ENCODE assay signal across 28 mouse cellular contexts in the genomic region with DNA sequence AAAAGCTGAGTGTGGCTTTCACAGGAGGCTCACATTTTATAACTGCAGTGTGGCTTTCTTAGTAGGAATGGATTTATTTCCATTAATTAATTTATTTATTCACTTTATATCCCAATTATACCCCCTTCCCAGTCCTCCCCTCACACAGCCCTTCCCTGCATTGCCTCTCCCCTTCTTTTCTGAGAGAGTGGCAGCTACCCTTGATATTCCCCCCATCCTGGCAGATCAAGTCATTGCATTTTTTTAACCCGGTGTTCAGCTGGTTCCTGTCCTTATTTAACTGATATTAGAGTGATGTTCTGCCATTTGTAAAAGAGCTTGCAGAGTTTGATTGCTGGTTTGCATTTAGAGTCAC. TPM values are rescaled to one million over a fixed set of nuclear protein-coding genes. Genes with fewer than 3 reads are reported as not detected.
DNase-seq lines count a peak whose midpoint lies in the region; ATAC-seq lines count a peak whose summit lies in the region.
"Had no signal": no experiment of that assay in that cellular context is flagged by ENCODE, and none has a peak within 500 bp of the region (broad histone marks: within the 10 kb centered on the region; RNA-seq: fewer than 3 reads in every experiment).

No protein-coding gene starts in this region.

- H3K36me3 ChIP-seq in heart, embryonic 10.5 days = no peaks in the 10 kb centered on the region
- H3K36me3 ChIP-seq in liver, embryonic 11.5 days (ENCODE audit: control insufficient read depth, insufficient read depth, low read length) = no peaks in the 10 kb centered on the region
- H3K36me3 ChIP-seq in liver, embryonic 12.5 days = no peaks in the 10 kb centered on the region
- peaks cover 2% of the 10 kb centered on the region; the same call in 1 of the 2 replicates for H3K36me3 ChIP-seq in liver, embryonic 16.5 days (ENCODE audit: control insufficient read depth, insufficient read depth)
- H3K36me3 ChIP-seq: embryonic facial prominence, embryonic 13.5 days; forebrain, embryonic 10.5 days; hindbrain, embryonic 10.5 days; intestine, embryonic 15.5 days had no signal

- WGBS in heart, embryonic 10.5 days = 45% methylated on average over 1 of the region's 1 CpGs
- WGBS in liver, embryonic 11.5 days = 38% methylated on average over 1 of the region's 1 CpGs
- WGBS in liver, embryonic 12.5 days (ENCODE audit: insufficient replicate concordance) = 20% methylated on average over 1 of the region's 1 CpGs
- 8% methylated on average over 1 of the region's 1 CpGs for whole genome bisulfite sequencing in liver, embryonic 16.5 days (ENCODE audit: insufficient replicate concordance)

- peak overlapping the region; percentile 52 for H3K4me2 ChIP-seq in liver, embryonic 11.5 days
- peak overlapping the region; percentile 65 for H3K4me2 ChIP-seq in liver, embryonic 12.5 days
- peak overlapping the region; percentile 52 for H3K4me2 ChIP-seq in liver, embryonic 16.5 days (ENCODE audit: low read depth, low read length)
- H3K4me2 ChIP-seq: embryonic facial prominence, embryonic 13.5 days; hindbrain, embryonic 14.5 days; intestine, embryonic 15.5 days had no signal

- no peak for DNase-seq in heart, embryonic 10.5 days (ENCODE audit: low spot score)
- no peak for DNase-seq in heart, postnatal 4 days
- DNase-seq in liver, embryonic 11.5 days (ENCODE audit: low spot score) = no peak
- DNase-seq in liver = no peak
- no peak for DNase-seq in cerebellum, adult 8-10 months
- no peak for DNase-seq in left cerebral cortex, postnatal 36 days (ENCODE audit: low spot score in 2 of 2)
- DNase-seq: adrenal gland, adult 2 months; adrenal gland, postnatal 25 days; cerebellum, adult 11 months; cerebellum, adult 9-10 months; cerebellum, postnatal 25 days; gastrocnemius, adult 2 months; gastrocnemius, postnatal 25 days; heart, postnatal 10 days had no signal

- H3K9me3 ChIP-seq in heart, embryonic 10.5 days = no peaks in the 10 kb centered on the region
- H3K9me3 ChIP-seq in liver, embryonic 11.5 days (ENCODE audit: control insufficient read depth, low read length) = no peaks in the 10 kb centered on the region
- H3K9me3 ChIP-seq in liver, embryonic 12.5 days (replicated peaks) = no peaks in the 10 kb centered on the region
- no peaks in the 10 kb centered on the region for H3K9me3 ChIP-seq in liver, embryonic 16.5 days (replicated peaks; ENCODE audit: control insufficient read depth, low read length)
- H3K9me3 ChIP-seq: embryonic facial prominence, embryonic 13.5 days; forebrain, embryonic 10.5 days; hindbrain, embryonic 10.5 days; intestine, embryonic 15.5 days had no signal

- no peak for ATAC-seq in liver, embryonic 11.5 days (replicated peaks; ENCODE audit: low FRiP score)
- ATAC-seq in liver, embryonic 12.5 days = no peak
- no peak for ATAC-seq in liver, embryonic 16.5 days (ENCODE audit: low read depth)
- ATAC-seq: activated CD4-positive, CD25-positive, alpha-beta regulatory T cell, adult 4 months; forebrain, embryonic 14.5 days; intestine, embryonic 15.5 days; Patski had no signal

- no peaks in the 10 kb centered on the region for H3K4me1 ChIP-seq in heart, embryonic 10.5 days
- peaks cover 6% of the 10 kb centered on the region for H3K4me1 ChIP-seq in liver, embryonic 11.5 days (replicated peaks; ENCODE audit: control insufficient read depth, insufficient read depth, low read length)
- H3K4me1 ChIP-seq in liver, embryonic 12.5 days = peaks cover 44% of the 10 kb centered on the region
- peaks cover 14% of the 10 kb centered on the region for H3K4me1 ChIP-seq in liver, embryonic 16.5 days (ENCODE audit: control insufficient read depth, low read depth, low read length)
- H3K4me1 ChIP-seq: embryonic facial prominence, embryonic 13.5 days; forebrain, embryonic 10.5 days; hindbrain, embryonic 10.5 days; intestine, embryonic 15.5 days had no signal

- no peaks in the 10 kb centered on the region for H3K27me3 ChIP-seq in heart, embryonic 10.5 days (ENCODE audit: insufficient read depth, poor library complexity, severe bottlenecking)
- H3K27me3 ChIP-seq in liver, embryonic 11.5 days (replicated peaks; ENCODE audit: control insufficient read depth, insufficient read depth, low read length) = no peaks in the 10 kb centered on the region
- no peaks in the 10 kb centered on the region for H3K27me3 ChIP-seq in liver, embryonic 12.5 days (replicated peaks)
- no peaks in the 10 kb centered on the region for H3K27me3 ChIP-seq in liver, embryonic 16.5 days (ENCODE audit: control insufficient read depth, insufficient read depth, low read depth, low read length)
- H3K27me3 ChIP-seq: embryonic facial prominence, embryonic 13.5 days; intestine, embryonic 15.5 days; Patski had no signal

- peak overlapping the region; percentile 36; the same call in 1 of the 2 replicates for H3K27ac ChIP-seq in heart, embryonic 10.5 days
- H3K27ac ChIP-seq in liver, embryonic 11.5 days (ENCODE audit: low read depth, low read length) = peak overlapping the region; percentile 96
- peak overlapping the region; percentile 95 for H3K27ac ChIP-seq in liver, embryonic 12.5 days
- peak overlapping the region; percentile 94 for H3K27ac ChIP-seq in liver, embryonic 16.5 days (ENCODE audit: low read length)
- H3K27ac ChIP-seq: embryonic facial prominence, embryonic 13.5 days; forebrain, embryonic 10.5 days; gastrocnemius, adult 2 months; hindbrain, embryonic 10.5 days; hindbrain, embryonic 14.5 days; intestine, embryonic 15.5 days had no signal

- peak overlapping the region; percentile 17 for H3K9ac ChIP-seq in liver, embryonic 11.5 days (ENCODE audit: low read depth, low read length)
- peak overlapping the region; percentile 68 for H3K9ac ChIP-seq in liver, embryonic 12.5 days
- peak overlapping the region; percentile 47 for H3K9ac ChIP-seq in liver, embryonic 16.5 days (ENCODE audit: low read depth, low read length)
- H3K9ac ChIP-seq: embryonic facial prominence, embryonic 13.5 days; hindbrain, embryonic 14.5 days; intestine, embryonic 15.5 days had no signal

- H3K4me3 ChIP-seq in heart, embryonic 10.5 days = no peak overlapping the region
- no peak overlapping the region for H3K4me3 ChIP-seq in liver, embryonic 11.5 days (ENCODE audit: low read depth, low read length)
- H3K4me3 ChIP-seq in liver, embryonic 12.5 days = peak overlapping the region; percentile 30
- peak overlapping the region; percentile 44 for H3K4me3 ChIP-seq in liver, embryonic 16.5 days (ENCODE audit: low read depth, low read length)
- H3K4me3 ChIP-seq: embryonic facial prominence, embryonic 13.5 days; forebrain, embryonic 10.5 days; gastrocnemius, adult 2 months; hindbrain, embryonic 10.5 days; intestine, embryonic 15.5 days had no signal

- intact Hi-C loops in left cerebral cortex, postnatal 36 days (cut with DNase I) = no loop called here

RNA-seq across cellular contexts. Expression of gene Hbb-bt, which starts 4.0 kb away (rescaled TPM):
- polyA plus RNA-seq in heart, embryonic 10.5 days (2016; fragmentation: Nextera tagmentation; extraction: Ambion mirVana) = 442 and 979 TPM in 2 replicates
- 1,000 to 10,000 TPM in 1 of 2 experiments, 100 to 1,000 TPM in 1; 541 to 1,864 TPM for total RNA-seq in heart, postnatal 4 days (2021)
- 7,398 and 7,943 TPM in 2 replicates for polyA plus RNA-seq in liver, embryonic 11.5 days (2014; fragmentation: Nextera tagmentation; extraction: Ambion mirVana)
- 37,996 and 38,837 TPM in 2 replicates for polyA plus RNA-seq in liver, embryonic 12.5 days (2016; fragmentation: Nextera tagmentation; extraction: Ambion mirVana)
- 43,947 and 47,652 TPM in 2 replicates for polyA plus RNA-seq in liver, embryonic 16.5 days (2015; fragmentation: Nextera tagmentation; extraction: Ambion mirVana)
- 10 to 100 TPM; 49.8 to 50.7 TPM for total RNA-seq in left cerebral cortex, postnatal 36 days (2021)
- total RNA-seq: granulocyte monocyte progenitor cell, adult 5-6 weeks had no signal
- polyA plus RNA-seq: C2C12, Patski had no signal

RNA-seq across cellular contexts. Expression of gene Hbb-bs, which starts 18.1 kb away (rescaled TPM):
- 173 and 274 TPM in 2 replicates for polyA plus RNA-seq in heart, embryonic 10.5 days (2016; fragmentation: Nextera tagmentation; extraction: Ambion mirVana)
- total RNA-seq in heart, postnatal 4 days (2021) = over 10,000 TPM in 1 of 2 experiments, 1,000 to 10,000 TPM in 1; 4,494 to 12,962 TPM
- polyA plus RNA-seq in liver, embryonic 11.5 days (2014; fragmentation: Nextera tagmentation; extraction: Ambion mirVana) = 9,439 and 11,024 TPM in 2 replicates
- polyA plus RNA-seq in liver, embryonic 12.5 days (2016; fragmentation: Nextera tagmentation; extraction: Ambion mirVana) = 70,723 and 73,152 TPM in 2 replicates
- polyA plus RNA-seq in liver, embryonic 16.5 days (2015; fragmentation: Nextera tagmentation; extraction: Ambion mirVana) = 113,562 and 115,549 TPM in 2 replicates
- total RNA-seq in left cerebral cortex, postnatal 36 days (2021) = 100 to 1,000 TPM; 365 to 420 TPM
- polyA plus RNA-seq: C2C12, Patski had no signal

RNA-seq across cellular contexts. Expression of gene Olfr67, which starts 18.2 kb away (rescaled TPM):
- not detected in 2 replicates for polyA plus RNA-seq in heart, embryonic 10.5 days (2016; fragmentation: Nextera tagmentation; extraction: Ambion mirVana)
- total RNA-seq in heart, postnatal 4 days (2021) = not detected
- not detected in 2 replicates for polyA plus RNA-seq in liver, embryonic 11.5 days (2014; fragmentation: Nextera tagmentation; extraction: Ambion mirVana)
- not detected in 2 replicates for polyA plus RNA-seq in liver, embryonic 12.5 days (2016; fragmentation: Nextera tagmentation; extraction: Ambion mirVana)
- polyA plus RNA-seq in liver, embryonic 16.5 days (2015; fragmentation: Nextera tagmentation; extraction: Ambion mirVana) = not detected in 2 replicates
- total RNA-seq in left cerebral cortex, postnatal 36 days (2021) = not detected
- total RNA-seq: adrenal gland, adult 2 months; adrenal gland, postnatal 25 days; gastrocnemius, adult 2 months; gastrocnemius, postnatal 25 days; granulocyte monocyte progenitor cell, adult 5-6 weeks; heart, postnatal 10 days had no signal
- polyA plus RNA-seq: activated CD4-positive, CD25-positive, alpha-beta regulatory T cell, adult 4 months; adrenal gland, adult 2 months; C2C12; cortical plate, adult 2 months; embryonic facial prominence, embryonic 13.5 days; forebrain, embryonic 10.5 days; forebrain, embryonic 14.5 days; heart, embryonic 14.5 days; hindbrain, embryonic 10.5 days; hindbrain, embryonic 14.5 days; intestine, embryonic 15.5 days; Patski had no signal

RNA-seq across cellular contexts. Expression of gene Olfr68, which starts 30.3 kb away (rescaled TPM):
- not detected in 2 replicates for polyA plus RNA-seq in heart, embryonic 10.5 days (2016; fragmentation: Nextera tagmentation; extraction: Ambion mirVana)
- not detected for total RNA-seq in heart, postnatal 4 days (2021)
- not detected in 2 replicates for polyA plus RNA-seq in liver, embryonic 11.5 days (2014; fragmentation: Nextera tagmentation; extraction: Ambion mirVana)
- not detected in 2 replicates for polyA plus RNA-seq in liver, embryonic 12.5 days (2016; fragmentation: Nextera tagmentation; extraction: Ambion mirVana)
- polyA plus RNA-seq in liver, embryonic 16.5 days (2015; fragmentation: Nextera tagmentation; extraction: Ambion mirVana) = not detected in 2 replicates
- not detected for total RNA-seq in left cerebral cortex, postnatal 36 days (2021)
- total RNA-seq: adrenal gland, adult 2 months; adrenal gland, postnatal 25 days; gastrocnemius, adult 2 months; gastrocnemius, postnatal 25 days; granulocyte monocyte progenitor cell, adult 5-6 weeks; heart, postnatal 10 days had no signal
- polyA plus RNA-seq: activated CD4-positive, CD25-positive, alpha-beta regulatory T cell, adult 4 months; adrenal gland, adult 2 months; C2C12; cortical plate, adult 2 months; embryonic facial prominence, embryonic 13.5 days; forebrain, embryonic 10.5 days; forebrain, embryonic 14.5 days; heart, embryonic 14.5 days; hindbrain, embryonic 10.5 days; hindbrain, embryonic 14.5 days; intestine, embryonic 15.5 days; Patski had no signal

RNA-seq across cellular contexts. Expression of gene Hbb-bh2, which starts 30.5 kb away (rescaled TPM):
- polyA plus RNA-seq in heart, embryonic 10.5 days (2016; fragmentation: Nextera tagmentation; extraction: Ambion mirVana) = 0.28 and 1.2 TPM in 2 replicates
- not detected for total RNA-seq in heart, postnatal 4 days (2021)
- not detected in 2 replicates for polyA plus RNA-seq in liver, embryonic 11.5 days (2014; fragmentation: Nextera tagmentation; extraction: Ambion mirVana)
- polyA plus RNA-seq in liver, embryonic 12.5 days (2016; fragmentation: Nextera tagmentation; extraction: Ambion mirVana) = 0.72 and 1.2 TPM in 2 replicates
- 0.22 TPM in 1 of 2 replicates, not detected in the other for polyA plus RNA-seq in liver, embryonic 16.5 days (2015; fragmentation: Nextera tagmentation; extraction: Ambion mirVana)
- not detected for total RNA-seq in left cerebral cortex, postnatal 36 days (2021)
- total RNA-seq: adrenal gland, adult 2 months; adrenal gland, postnatal 25 days; gastrocnemius, adult 2 months; gastrocnemius, postnatal 25 days; granulocyte monocyte progenitor cell, adult 5-6 weeks; heart, postnatal 10 days had no signal
- polyA plus RNA-seq: activated CD4-positive, CD25-positive, alpha-beta regulatory T cell, adult 4 months; adrenal gland, adult 2 months; C2C12; cortical plate, adult 2 months; embryonic facial prominence, embryonic 13.5 days; forebrain, embryonic 14.5 days; heart, embryonic 14.5 days; hindbrain, embryonic 10.5 days; hindbrain, embryonic 14.5 days; intestine, embryonic 15.5 days; Patski had no signal

Comparison
In these comparisons a context has a peak if more than half of its experiments do, and no peak if none do; other contexts are left out.
1. H3K4me3 ChIP-seq: peak in liver, embryonic 12.5 days (single experiment) and liver, embryonic 16.5 days (single experiment); none in heart, embryonic 10.5 days (single experiment) and liver, embryonic 11.5 days (single experiment).
2. H3K27ac ChIP-seq: peak in every context shown above with its lines; median percentile 96 in liver, embryonic 11.5 days; 95 in liver, embryonic 12.5 days; 94 in liver, embryonic 16.5 days; 36 in heart, embryonic 10.5 days.
3. H3K9ac ChIP-seq: peak in every context shown above with its lines; median percentile 68 in liver, embryonic 12.5 days; 47 in liver, embryonic 16.5 days; 17 in liver, embryonic 11.5 days.
4. RNA of gene Hbb-bs, which starts 18.1 kb away (polyA plus RNA-seq): 113,562 to 115,549 TPM in liver, embryonic 16.5 days, 70,723 to 73,152 TPM in liver, embryonic 12.5 days and 9,439 to 11,024 TPM in liver, embryonic 11.5 days; 173 to 274 TPM in heart, embryonic 10.5 days; every median in the first group is over 10 times any median in the second.
5. Peak in every context shown above with its lines, with median percentiles within 50 percentile points of each other: H3K4me2 ChIP-seq.